Comparison of ENCODE assay signal across 18 mouse cellular contexts in the genomic region with DNA sequence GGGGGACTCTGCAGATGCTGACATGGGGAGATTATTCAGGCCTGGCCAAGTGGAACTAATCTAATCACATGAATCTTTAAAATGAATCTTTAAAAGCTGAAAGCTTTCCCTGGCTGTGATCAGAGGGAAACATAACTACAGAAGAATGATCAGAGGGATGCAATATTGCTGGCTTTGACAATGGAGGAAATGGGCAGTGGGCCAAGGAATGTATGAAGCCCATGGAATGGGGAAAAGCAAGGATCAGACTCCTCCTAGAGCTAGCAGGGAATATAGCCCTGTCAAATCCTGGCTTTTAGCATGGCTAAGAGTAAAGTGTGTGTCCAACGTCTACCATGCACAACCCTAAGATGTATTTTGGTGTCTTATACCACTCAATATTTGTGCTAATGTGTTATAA.
DNase-seq lines count a peak whose midpoint lies in the region; ATAC-seq and TF ChIP-seq lines count a peak whose summit lies in the region.
"Had no signal": no experiment of that assay in that cellular context is flagged by ENCODE, and none has a peak within 500 bp of the region (broad histone marks: within the 10 kb centered on the region; RNA-seq: fewer than 3 reads in every experiment).

No protein-coding gene starts in this region.

- DNase-seq in embryonic facial prominence, embryonic 11.5 days (ENCODE audit: low spot score): peak; percentile 30
- DNase-seq in embryonic facial prominence, embryonic 10.5 days (ENCODE audit: low spot score): no peak
- peak; percentile 16 for DNase-seq in kidney, adult 2 months
- DNase-seq in kidney, adult 8-10 months: no peak
- DNase-seq in lung, adult 2 months: no peak
- peak; percentile 73 for DNase-seq in limb, embryonic 14.5 days (ENCODE audit: low spot score)
- no peak for DNase-seq in urinary bladder, postnatal 14 days (ENCODE audit: low spot score)
- DNase-seq: adrenal gland, postnatal 36 days; gastrocnemius, postnatal 36 days; layer of hippocampus, postnatal 36 days; thymus, postnatal 14 days had no signal

- no peak for TF ChIP-seq CTCF in kidney, adult 2 months (conservative IDR thresholded peaks at IDR 0.05; ENCODE audit: insufficient read depth, insufficient read length, low read depth, low read length)
- no peak for TF ChIP-seq CTCF in lung, adult 2 months (IDR thresholded peaks at IDR 0.05; ENCODE audit: insufficient read depth, low read length)

- no peak overlapping the region for H3K4me2 ChIP-seq in embryonic facial prominence, embryonic 11.5 days (ENCODE audit: low read depth, low read length)
- no peak overlapping the region for H3K4me2 ChIP-seq in lung, embryonic 15.5 days
- no peak overlapping the region for H3K4me2 ChIP-seq in limb, embryonic 14.5 days (replicated peaks; ENCODE audit: low read depth, low read length, severe bottlenecking)
- H3K4me2 ChIP-seq: hindbrain, embryonic 13.5 days; limb, embryonic 12.5 days had no signal

- no peaks in the 10 kb centered on the region for H3K9me3 ChIP-seq in embryonic facial prominence, embryonic 11.5 days (replicated peaks; ENCODE audit: control insufficient read depth, low read length)
- H3K9me3 ChIP-seq in embryonic facial prominence, embryonic 10.5 days: no peaks in the 10 kb centered on the region
- H3K9me3 ChIP-seq in lung, embryonic 15.5 days: no peaks in the 10 kb centered on the region
- H3K9me3 ChIP-seq in limb, embryonic 14.5 days (ENCODE audit: control insufficient read depth, low read length): no peaks in the 10 kb centered on the region
- H3K9me3 ChIP-seq: hindbrain, embryonic 13.5 days; limb, embryonic 12.5 days had no signal

- H3K36me3 ChIP-seq in embryonic facial prominence, embryonic 11.5 days (replicated peaks; ENCODE audit: control insufficient read depth, insufficient read depth, low read depth, low read length): no peaks in the 10 kb centered on the region
- no peaks in the 10 kb centered on the region for H3K36me3 ChIP-seq in embryonic facial prominence, embryonic 10.5 days (replicated peaks)
- no peaks in the 10 kb centered on the region for H3K36me3 ChIP-seq in kidney, adult 2 months (ENCODE audit: control insufficient read depth, insufficient read depth, low read length)
- no peaks in the 10 kb centered on the region for H3K36me3 ChIP-seq in lung, embryonic 15.5 days
- H3K36me3 ChIP-seq in limb, embryonic 14.5 days (ENCODE audit: control insufficient read depth, insufficient read depth, low read length): no peaks in the 10 kb centered on the region
- H3K36me3 ChIP-seq: hindbrain, embryonic 13.5 days; limb, embryonic 12.5 days had no signal

- 86% methylated on average over 1 of the region's 1 CpGs for WGBS in embryonic facial prominence, embryonic 11.5 days
- WGBS in embryonic facial prominence, embryonic 10.5 days: 79% methylated on average over 1 of the region's 1 CpGs
- WGBS in kidney, adult 2 months: 67% methylated on average over 1 of the region's 1 CpGs
- 36% methylated on average over 1 of the region's 1 CpGs for WGBS in lung, embryonic 15.5 days
- WGBS in lung, adult 2 months: 73% methylated on average over 1 of the region's 1 CpGs
- 71% methylated on average over 1 of the region's 1 CpGs for WGBS in limb, embryonic 14.5 days

- ATAC-seq in embryonic facial prominence, embryonic 11.5 days (replicated peaks; ENCODE audit: insufficient number of reproducible peaks, low FRiP score, low TSS enrichment, low read depth): no peak
- 0 out of 2 replicates have a peak, but pooled peaks have one; percentile 42 for ATAC-seq in lung, embryonic 15.5 days (ENCODE audit: borderline replicate concordance, extremely low read depth, low FRiP score, low TSS enrichment)
- ATAC-seq in limb, embryonic 14.5 days (ENCODE audit: low FRiP score, low read depth): no peak
- ATAC-seq: activated CD4-positive, CD25-positive, alpha-beta regulatory T cell, adult 4 months had no signal

- no peak for TF ChIP-seq POLR2A in kidney, adult 2 months (IDR thresholded peaks at IDR 0.05; ENCODE audit: low read depth, low read length)
- TF ChIP-seq POLR2A in lung, adult 2 months (IDR thresholded peaks at IDR 0.05; ENCODE audit: borderline replicate concordance, extremely low read depth, low read depth, low read length): no peak
- no peak for TF ChIP-seq POLR2A in limb, embryonic 14.5 days (IDR thresholded peaks at IDR 0.05; ENCODE audit: borderline replicate concordance, extremely low read depth, insufficient read depth, insufficient read length)

- H3K27ac ChIP-seq in embryonic facial prominence, embryonic 11.5 days (replicated peaks; ENCODE audit: low read depth, low read length): no peak overlapping the region
- H3K27ac ChIP-seq in embryonic facial prominence, embryonic 10.5 days (replicated peaks): no peak overlapping the region
- H3K27ac ChIP-seq in kidney, adult 2 months (ENCODE audit: insufficient read depth, low read depth, low read length): no peak overlapping the region
- no peak overlapping the region for H3K27ac ChIP-seq in lung, embryonic 15.5 days
- no peak overlapping the region for H3K27ac ChIP-seq in limb, embryonic 14.5 days (replicated peaks; ENCODE audit: low read depth, low read length)
- H3K27ac ChIP-seq: hindbrain, embryonic 13.5 days; limb, embryonic 12.5 days had no signal

- H3K27me3 ChIP-seq in embryonic facial prominence, embryonic 11.5 days (ENCODE audit: control insufficient read depth, insufficient read depth, low read length): no peaks in the 10 kb centered on the region
- no peaks in the 10 kb centered on the region for H3K27me3 ChIP-seq in embryonic facial prominence, embryonic 10.5 days (replicated peaks; ENCODE audit: low read depth, poor library complexity, severe bottlenecking)
- no peaks in the 10 kb centered on the region for H3K27me3 ChIP-seq in kidney, adult 2 months (replicated peaks; ENCODE audit: control insufficient read depth, insufficient read depth, low read length)
- no peaks in the 10 kb centered on the region for H3K27me3 ChIP-seq in lung, embryonic 15.5 days
- H3K27me3 ChIP-seq in limb, embryonic 14.5 days (ENCODE audit: control insufficient read depth, insufficient read depth, low read length): no peaks in the 10 kb centered on the region
- H3K27me3 ChIP-seq: CH12.LX; hindbrain, embryonic 13.5 days; megakaryocyte, embryonic 14.5 days had no signal

- no peak overlapping the region for H3K9ac ChIP-seq in embryonic facial prominence, embryonic 11.5 days (replicated peaks; ENCODE audit: low read length)
- no peak overlapping the region for H3K9ac ChIP-seq in lung, embryonic 15.5 days
- no peak overlapping the region for H3K9ac ChIP-seq in limb, embryonic 14.5 days (ENCODE audit: low read depth, low read length, severe bottlenecking)
- H3K9ac ChIP-seq: hindbrain, embryonic 13.5 days; limb, embryonic 12.5 days had no signal

- H3K4me3 ChIP-seq in embryonic facial prominence, embryonic 11.5 days (ENCODE audit: low read depth, low read length): no peak overlapping the region
- no peak overlapping the region for H3K4me3 ChIP-seq in embryonic facial prominence, embryonic 10.5 days
- no peak overlapping the region for H3K4me3 ChIP-seq in kidney, adult 2 months (ENCODE audit: insufficient read depth, low read depth, low read length)
- no peak overlapping the region for H3K4me3 ChIP-seq in lung, embryonic 15.5 days
- no peak overlapping the region for H3K4me3 ChIP-seq in lung, adult 2 months (replicated peaks; ENCODE audit: extremely low read depth, low read depth, low read length)
- no peak overlapping the region for H3K4me3 ChIP-seq in limb, embryonic 14.5 days (replicated peaks; ENCODE audit: low read length)
- H3K4me3 ChIP-seq: hindbrain, embryonic 13.5 days; limb, embryonic 12.5 days; megakaryocyte, embryonic 14.5 days; myocyte had no signal

- H3K4me1 ChIP-seq in embryonic facial prominence, embryonic 11.5 days (ENCODE audit: control insufficient read depth, insufficient read depth, low read length): no peaks in the 10 kb centered on the region
- peaks cover 4% of the 10 kb centered on the region; the same call in 1 of the 2 replicates for H3K4me1 ChIP-seq in embryonic facial prominence, embryonic 10.5 days
- no peaks in the 10 kb centered on the region for H3K4me1 ChIP-seq in kidney, adult 2 months (ENCODE audit: control insufficient read depth, insufficient read depth, low read length)
- H3K4me1 ChIP-seq in lung, embryonic 15.5 days: no peaks in the 10 kb centered on the region
- no peaks in the 10 kb centered on the region for H3K4me1 ChIP-seq in lung, adult 2 months (ENCODE audit: control insufficient read depth, insufficient read depth, low read length)
- H3K4me1 ChIP-seq in limb, embryonic 14.5 days (ENCODE audit: control insufficient read depth, insufficient read depth, low read length): no peaks in the 10 kb centered on the region
- H3K4me1 ChIP-seq: hindbrain, embryonic 13.5 days; megakaryocyte, embryonic 14.5 days had no signal

Comparison
In these comparisons a context has a peak if more than half of its experiments do, and no peak if none do; other contexts are left out.
1. DNase-seq: peak in embryonic facial prominence, embryonic 11.5 days (single experiment), kidney, adult 2 months (single experiment) and limb, embryonic 14.5 days (single experiment); none in embryonic facial prominence, embryonic 10.5 days (single experiment), kidney, adult 8-10 months (0 of 2), lung, adult 2 months (single experiment) and urinary bladder, postnatal 14 days (single experiment).